Mouse (Mus musculus) bone marrow macrophage, adult 2 months (primary cell): ENCODE results near the gene Scn2b.

Experiments
- CTCF ChIP-seq: IDR thresholded peaks from 2 replicates; pipeline ENCODE4 v1.5.1; 2012; ENCODE audit warnings: low read depth, mild to moderate bottlenecking, low read length, moderate library complexity
- POLR2A ChIP-seq: IDR thresholded peaks from 2 replicates; pipeline ENCODE4 v1.6.1; 2012; ENCODE audit warnings: mild to moderate bottlenecking, low read depth, low read length, borderline replicate concordance

- TF ChIP-seq CTCF (no peak), POLR2A (no peak)
These were observed 26.8 kb upstream of the Scn2b start for GRCm38 (mm10) chr9:45090811-45091210.
